Comparison of ENCODE assay signal across 28 mouse cellular contexts in genomic region chr3:150699990-150700389, GRCm38 (mm10).
"Had no signal": no experiment of that assay in that cellular context is flagged by ENCODE, and none has a peak within 500 bp of the region (broad histone marks: within the 10 kb centered on the region; RNA-seq: fewer than 3 reads in every experiment).

No protein-coding gene starts in this region.

- DNase-seq: layer of hippocampus, postnatal 36 days; left cerebral cortex, postnatal 4 days; liver; liver, embryonic 13.5 days; liver, postnatal 0 days; lung, postnatal 4 days; midbrain, embryonic 14.5 days had no signal

- H3K9ac ChIP-seq: limb, embryonic 12.5 days; limb, embryonic 13.5 days; limb, embryonic 15.5 days; liver, embryonic 12.5 days; liver, embryonic 13.5 days; liver, embryonic 14.5 days; liver, embryonic 15.5 days; liver, postnatal 0 days; lung, embryonic 15.5 days; midbrain, embryonic 12.5 days; midbrain, embryonic 13.5 days; midbrain, embryonic 15.5 days; neural tube, embryonic 12.5 days; neural tube, embryonic 13.5 days had no signal

- H3K27me3 ChIP-seq: limb, embryonic 12.5 days; limb, embryonic 13.5 days; limb, embryonic 15.5 days; liver, embryonic 12.5 days; liver, embryonic 13.5 days; liver, embryonic 15.5 days; lung, embryonic 15.5 days; megakaryocyte, embryonic 14.5 days; midbrain, embryonic 12.5 days; midbrain, embryonic 13.5 days; midbrain, embryonic 15.5 days; neural tube, embryonic 12.5 days; neural tube, embryonic 13.5 days had no signal

- H3K36me3 ChIP-seq: limb, embryonic 10.5 days; limb, embryonic 12.5 days; limb, embryonic 13.5 days; limb, embryonic 15.5 days; liver, embryonic 12.5 days; liver, embryonic 13.5 days; liver, embryonic 15.5 days; lung, embryonic 15.5 days; midbrain, embryonic 10.5 days; midbrain, embryonic 12.5 days; midbrain, embryonic 13.5 days; midbrain, embryonic 15.5 days; neural tube, embryonic 12.5 days; neural tube, embryonic 13.5 days had no signal

- H3K9me3 ChIP-seq: limb, embryonic 10.5 days; limb, embryonic 12.5 days; limb, embryonic 13.5 days; limb, embryonic 15.5 days; liver, embryonic 12.5 days; liver, embryonic 13.5 days; liver, embryonic 15.5 days; lung, embryonic 15.5 days; megakaryocyte, embryonic 14.5 days; midbrain, embryonic 10.5 days; midbrain, embryonic 12.5 days; midbrain, embryonic 13.5 days; midbrain, embryonic 15.5 days; neural tube, embryonic 12.5 days; neural tube, embryonic 13.5 days had no signal

- H3K4me1 ChIP-seq: limb, embryonic 10.5 days; limb, embryonic 12.5 days; limb, embryonic 13.5 days; limb, embryonic 15.5 days; liver, embryonic 12.5 days; liver, embryonic 13.5 days; liver, embryonic 15.5 days; megakaryocyte, embryonic 14.5 days; midbrain, embryonic 10.5 days; midbrain, embryonic 12.5 days; midbrain, embryonic 13.5 days; midbrain, embryonic 15.5 days; neural tube, embryonic 12.5 days; neural tube, embryonic 13.5 days had no signal

- H3K4me2 ChIP-seq: limb, embryonic 12.5 days; limb, embryonic 13.5 days; limb, embryonic 15.5 days; liver, embryonic 11.5 days; liver, embryonic 12.5 days; liver, embryonic 13.5 days; liver, embryonic 15.5 days; lung, embryonic 15.5 days; midbrain, embryonic 11.5 days; midbrain, embryonic 12.5 days; midbrain, embryonic 13.5 days; midbrain, embryonic 15.5 days; neural tube, embryonic 12.5 days; neural tube, embryonic 13.5 days had no signal

- ATAC-seq: liver, embryonic 12.5 days; liver, postnatal 0 days; midbrain, embryonic 13.5 days; midbrain, embryonic 15.5 days; midbrain, embryonic 16.5 days had no signal

- H3K27ac ChIP-seq: left cerebral cortex, adult 2 months; limb, embryonic 10.5 days; limb, embryonic 12.5 days; limb, embryonic 13.5 days; limb, embryonic 15.5 days; liver, embryonic 12.5 days; liver, embryonic 13.5 days; liver, embryonic 14.5 days; liver, embryonic 15.5 days; lung, embryonic 15.5 days; macrophage; midbrain, embryonic 10.5 days; midbrain, embryonic 12.5 days; midbrain, embryonic 13.5 days; midbrain, embryonic 15.5 days; neural tube, embryonic 12.5 days; neural tube, embryonic 13.5 days had no signal

- H3K4me3 ChIP-seq: left cerebral cortex, adult 2 months; limb, embryonic 10.5 days; limb, embryonic 12.5 days; limb, embryonic 13.5 days; limb, embryonic 15.5 days; liver, embryonic 12.5 days; liver, embryonic 13.5 days; liver, embryonic 15.5 days; lung, embryonic 15.5 days; megakaryocyte, embryonic 14.5 days; midbrain, embryonic 10.5 days; midbrain, embryonic 12.5 days; midbrain, embryonic 13.5 days; midbrain, embryonic 15.5 days; myocyte; neural tube, embryonic 12.5 days; neural tube, embryonic 13.5 days had no signal
